Mouse (Mus musculus) neural tube, embryonic 11.5 days (tissue): Measurements from ENCODE around the gene Tesk2. TPM values are rescaled to one million over a fixed set of nuclear protein-coding genes. Genes with fewer than 3 reads are reported as not detected.
"Not testable (repeated sequence)": the region's sequence is repeated elsewhere in the genome, so short reads cannot be mapped to it uniquely, and the experiment has no call there.

Experiments
- ATAC-seq: fragments of 200-750 bp; cut with Nextera tagmentation; 2 replicates; pipeline ENCODE4 v1.8.0; 2017; ENCODE audit warnings: moderate number of reproducible peaks, mild to moderate bottlenecking, moderate TSS enrichment, moderate library complexity; ENCODE audit not compliant: insufficient read depth, low FRiP score, low TSS enrichment
- DNase-seq: peaks from one replicate; pipeline ENCODE4 v3.0.0-alpha.2; 2015; ENCODE audit warnings: low spot score
- H3K27ac ChIP-seq: fragments of 300-500 bp; sonication (generic); 2 replicates; pipeline ENCODE4 v1.5.1; 2014; ENCODE audit warnings: low read depth, mild to moderate bottlenecking, low read length
- H3K27me3 ChIP-seq: fragments of 300-500 bp; sonication (generic); 2 replicates; pipeline ENCODE4 v1.6.1; 2014; ENCODE audit warnings: mild to moderate bottlenecking, low read length, mixed read lengths; ENCODE audit not compliant: control insufficient read depth, insufficient read depth
- H3K36me3 ChIP-seq: fragments of 300-500 bp; sonication (generic); 2 replicates; pipeline ENCODE4 v1.6.1; 2014; ENCODE audit warnings: mild to moderate bottlenecking, low read length, moderate library complexity, mixed read lengths; ENCODE audit not compliant: control insufficient read depth, insufficient read depth
- H3K4me1 ChIP-seq: fragments of 300-500 bp; sonication (generic); 2 replicates; pipeline ENCODE4 v1.6.1; 2014; ENCODE audit warnings: low read length, mixed read lengths; ENCODE audit not compliant: control insufficient read depth, insufficient read depth
- H3K4me2 ChIP-seq: fragments of 300-500 bp; sonication (generic); 2 replicates; pipeline ENCODE4 v1.6.1; 2014; ENCODE audit warnings: low read depth, mild to moderate bottlenecking, moderate library complexity
- H3K4me3 ChIP-seq: fragments of 300-500 bp; sonication (generic); 2 replicates; pipeline ENCODE4 v1.5.1; 2014; ENCODE audit warnings: low read depth, low read length
- H3K9ac ChIP-seq: fragments of 300-500 bp; sonication (generic); 2 replicates; pipeline ENCODE4 v1.6.1; 2014; ENCODE audit warnings: mild to moderate bottlenecking, low read length
- H3K9me3 ChIP-seq: fragments of 300-500 bp; sonication (generic); 2 replicates; pipeline ENCODE4 v1.6.1; 2016; ENCODE audit warnings: low read length; ENCODE audit not compliant: control insufficient read depth
- WGBS: fragments of 180-500 bp; shearing (Covaris S2); extraction: QIAGEN DNeasy Blood & Tissue Kit; methylation state at CpG from one replicate; pipeline ENCODE4 v1.1.7; 2014; 5-methylcytosine and 5-hydroxymethylcytosine counted together
- polyA plus RNA-seq: library from polyadenylated mRNA; unstranded; fragments of >200 nt; fragmentation: Nextera tagmentation; extraction: Ambion mirVana; gene quantifications from 2 replicates; pipeline ENCODE4 v1.2.1, GENCODE M21; 2014

Tesk2 gene
- 8.9 and 9.8 TPM in 2 replicates for polyA plus RNA-seq

DNA sequence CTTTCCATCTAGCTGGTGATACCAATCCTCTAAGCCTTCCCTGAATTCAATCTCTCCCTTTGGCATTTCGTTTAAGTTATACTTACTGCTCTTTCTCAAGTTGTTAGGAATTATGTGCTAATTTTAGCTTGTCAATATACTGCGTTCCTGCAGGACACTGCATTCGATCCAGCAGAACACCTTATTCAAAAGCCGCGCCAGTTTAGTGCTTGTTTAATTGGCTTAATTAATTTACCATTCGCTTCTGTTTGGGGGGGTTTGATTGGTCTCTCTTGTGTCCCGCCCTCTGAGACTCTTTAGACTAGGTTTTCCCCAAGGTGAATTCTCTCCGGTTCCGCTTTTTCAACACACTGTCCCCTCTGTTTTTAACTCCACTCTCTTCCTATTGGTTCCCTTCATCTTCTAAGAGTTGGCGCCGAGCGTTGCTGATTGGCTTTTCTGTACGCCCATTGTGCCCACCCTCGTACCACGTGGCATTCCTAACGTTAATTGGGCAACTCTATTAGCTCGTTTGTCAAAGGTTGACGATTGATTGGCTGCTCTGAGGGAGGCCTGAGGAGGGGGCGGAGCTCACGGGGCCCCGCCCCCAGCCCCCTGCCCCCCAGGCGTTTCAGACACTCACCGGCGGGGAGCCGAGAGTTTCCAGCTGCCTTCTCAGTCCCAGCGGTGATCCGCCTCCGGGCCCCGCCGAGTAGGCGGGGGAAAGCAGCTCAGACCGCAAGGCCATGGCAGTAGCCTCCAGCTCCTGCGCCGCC, at the start of gene Tesk2:
Gene Tesk2 (plus strand): TSS at position 606 of the 755 bp plus-strand sequence.
- no peaks in the 10 kb centered on the region for H3K27me3 ChIP-seq
- H3K4me3 ChIP-seq = peak within 1 kb of the TSS; percentile 66
- ATAC-seq (peak; percentile 99), DNase-seq (peak; percentile 93)
- H3K27ac ChIP-seq = peak within 1 kb of the TSS; percentile 60
- H3K9ac ChIP-seq = peak within 1 kb of the TSS; percentile 65
- under 1% methylated on average over 34 of the region's 34 CpGs for WGBS
- peak within 1 kb of the TSS; percentile 64 for H3K4me2 ChIP-seq
- H3K36me3 ChIP-seq = no peaks in the 10 kb centered on the region
- H3K9me3 ChIP-seq = no peaks in the 10 kb centered on the region
- H3K4me1 ChIP-seq = no peaks in the 10 kb centered on the region

DNA sequence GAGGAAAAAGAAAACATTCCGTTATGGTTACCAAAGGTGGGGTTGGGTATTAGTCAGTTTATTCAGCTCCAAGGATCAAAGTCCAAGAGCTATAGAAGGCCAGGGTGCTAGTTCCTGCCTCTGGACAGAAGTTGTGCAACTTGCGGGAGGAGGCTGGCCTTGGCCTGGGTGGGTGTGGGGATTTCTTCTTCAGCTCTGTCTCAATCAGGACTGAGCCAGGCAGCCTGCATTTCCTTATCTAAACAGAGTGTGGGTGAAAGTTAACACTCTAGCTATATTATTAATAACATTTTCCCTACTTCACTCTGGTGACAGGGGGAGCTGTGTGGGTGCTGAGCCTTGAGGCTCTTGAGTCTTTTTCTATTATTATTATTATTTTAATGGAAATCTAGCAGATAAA, 48.0 kb upstream of the Tesk2 start:
- DNase-seq = no peak
- 68% methylated on average over 2 of the region's 2 CpGs for WGBS

DNA sequence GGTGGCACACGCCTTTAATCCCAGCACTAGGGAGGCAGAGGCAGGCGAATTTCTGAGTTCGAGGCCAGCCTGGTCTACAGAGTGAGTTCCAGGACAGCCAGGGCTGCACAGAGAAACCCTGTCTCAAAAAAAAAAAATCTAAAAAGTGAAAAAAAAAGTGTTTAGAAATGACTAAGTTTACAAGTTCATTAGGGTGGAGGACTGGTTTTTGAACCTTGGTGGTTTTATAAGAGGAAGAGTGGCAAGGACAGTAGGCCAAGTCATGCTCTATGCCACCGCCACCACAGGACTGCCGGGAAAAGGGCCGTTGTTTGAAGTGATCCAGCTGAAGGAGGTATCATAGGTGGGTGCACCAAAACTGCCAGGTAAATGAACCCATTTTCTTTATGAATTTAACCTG, 46.0 kb upstream of the Tesk2 start:
- WGBS = 94% methylated on average over 6 of the region's 6 CpGs

More for the DNA sequence above, 48.0 kb upstream of the Tesk2 start:
- no peaks in the 10 kb centered on the region for H3K4me1 ChIP-seq
- H3K9me3 ChIP-seq = no peaks in the 10 kb centered on the region
- no peak for ATAC-seq
- H3K9ac ChIP-seq = no peak overlapping the region
- H3K36me3 ChIP-seq = no peaks in the 10 kb centered on the region
- no peak overlapping the region for H3K4me2 ChIP-seq
- no peaks in the 10 kb centered on the region for H3K27me3 ChIP-seq
- no peak overlapping the region for H3K4me3 ChIP-seq
- no peak overlapping the region for H3K27ac ChIP-seq

DNA sequence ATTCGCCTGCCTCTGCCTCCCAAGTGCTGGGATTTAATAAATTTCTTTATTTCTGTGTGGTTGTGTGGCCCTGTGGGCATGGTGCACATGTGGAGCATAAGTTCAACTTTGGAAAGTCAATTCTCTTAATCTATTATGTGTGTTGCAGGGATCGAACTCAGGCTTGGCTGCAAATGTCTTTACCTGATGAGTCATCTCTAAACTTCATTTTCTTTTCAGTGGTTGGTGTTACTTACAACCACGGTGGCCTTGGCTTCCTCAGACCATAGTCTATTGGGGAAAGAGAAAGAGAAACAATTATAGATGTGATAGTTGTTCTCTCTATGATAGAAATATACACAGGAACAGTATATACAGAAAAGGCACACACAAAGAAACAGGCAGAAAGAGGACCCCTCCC, 44.7 kb upstream of the Tesk2 start:
- no peak for ATAC-seq
- Histone ChIP-seq H3K27ac (no peak overlapping the region), H3K9ac (no peak overlapping the region), H3K9me3 (no peaks in the 10 kb centered on the region), H3K36me3 (no peaks in the 10 kb centered on the region), H3K4me2 (no peak overlapping the region), H3K4me3 (no peak overlapping the region), H3K4me1 (no peaks in the 10 kb centered on the region), H3K27me3 (no peaks in the 10 kb centered on the region)
- 85% methylated on average over 3 of the region's 3 CpGs for WGBS
- no peak for DNase-seq

More for the DNA sequence above, 46.0 kb upstream of the Tesk2 start:
- not testable (repeated sequence) for H3K9me3 ChIP-seq, H3K9ac ChIP-seq, DNase-seq, H3K4me2 ChIP-seq, H3K27ac ChIP-seq, H3K36me3 ChIP-seq, H3K27me3 ChIP-seq, H3K4me1 ChIP-seq, ATAC-seq, H3K4me3 ChIP-seq

DNA sequence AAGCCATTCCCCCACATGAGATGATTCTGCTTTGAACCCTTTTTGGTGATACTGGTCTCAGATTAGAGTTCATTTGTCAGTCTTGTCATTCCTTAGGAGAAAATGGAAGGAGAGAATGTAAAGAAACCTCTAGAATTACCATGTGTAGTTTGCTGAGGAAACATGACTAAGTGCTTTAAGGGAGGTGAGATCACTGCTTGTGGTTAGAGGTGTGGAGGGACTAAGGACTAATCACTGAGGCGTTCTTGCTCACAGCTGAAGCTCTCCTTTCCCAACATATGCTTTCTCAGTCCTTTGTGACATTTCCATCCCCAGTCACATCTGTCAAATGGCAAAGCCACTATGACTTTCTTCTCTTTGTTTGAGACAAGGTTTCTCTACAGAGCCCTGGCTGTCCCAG, 42.9 kb upstream of the Tesk2 start:
- 76% methylated on average over 1 of the region's 1 CpGs for WGBS
- no peak overlapping the region for H3K9ac ChIP-seq
- no peak overlapping the region for H3K27ac ChIP-seq
- no peak for DNase-seq
- H3K4me2 ChIP-seq = no peak overlapping the region
- no peak overlapping the region for H3K4me3 ChIP-seq
- no peaks in the 10 kb centered on the region for H3K4me1 ChIP-seq
- ATAC-seq = no peak
- no peaks in the 10 kb centered on the region for H3K36me3 ChIP-seq
- H3K9me3 ChIP-seq = no peaks in the 10 kb centered on the region
- H3K27me3 ChIP-seq = no peaks in the 10 kb centered on the region

DNA sequence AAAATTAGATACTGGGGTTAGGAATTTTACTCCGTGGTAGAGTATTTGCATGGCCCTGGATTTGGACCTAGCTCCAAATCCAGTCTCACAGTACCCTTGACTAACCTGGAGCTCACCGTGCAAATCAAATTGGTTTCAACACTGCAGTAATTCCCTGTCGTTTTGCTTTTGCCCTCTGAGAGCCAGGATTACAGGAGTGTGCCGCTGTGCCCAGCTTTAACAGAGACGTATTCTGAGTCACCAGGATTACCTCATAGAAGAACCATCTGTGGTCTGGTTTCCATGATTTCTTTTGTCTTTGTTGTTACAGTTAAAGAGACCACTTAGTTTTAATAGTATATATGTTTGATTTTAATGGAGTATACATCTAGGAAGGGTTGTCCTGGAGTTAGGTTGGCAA, 41.6 kb upstream of the Tesk2 start:
- no peaks in the 10 kb centered on the region for H3K4me1 ChIP-seq
- no peaks in the 10 kb centered on the region for H3K27me3 ChIP-seq
- no peak overlapping the region for H3K9ac ChIP-seq
- 76% methylated on average over 5 of the region's 5 CpGs for WGBS
- no peak for DNase-seq
- H3K4me2 ChIP-seq = no peak overlapping the region
- no peak overlapping the region for H3K27ac ChIP-seq
- H3K9me3 ChIP-seq = no peaks in the 10 kb centered on the region
- H3K4me3 ChIP-seq = no peak overlapping the region
- H3K36me3 ChIP-seq = no peaks in the 10 kb centered on the region
- ATAC-seq = no peak

DNA sequence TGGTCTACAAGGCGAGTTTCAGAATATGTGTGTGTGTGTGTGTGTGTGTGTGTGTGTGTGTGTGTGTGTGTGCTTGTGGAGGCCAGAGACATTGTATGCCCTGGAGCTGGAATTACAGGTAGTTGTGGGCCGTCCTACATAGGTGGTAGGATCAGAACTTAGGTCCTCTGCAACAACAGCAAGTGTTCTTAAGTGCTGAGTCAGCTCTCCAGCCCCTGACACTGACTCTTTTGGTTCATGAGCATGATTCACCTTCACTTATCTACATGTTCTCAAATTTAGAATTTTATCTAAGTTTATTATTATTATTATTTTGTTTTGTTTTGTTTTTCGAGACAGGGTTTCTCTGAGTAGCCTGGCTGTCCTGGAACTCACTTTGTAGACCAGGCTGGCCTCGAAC, 40.2 kb upstream of the Tesk2 start:
- H3K4me3 ChIP-seq, H3K4me1 ChIP-seq, H3K4me2 ChIP-seq, H3K27me3 ChIP-seq, H3K27ac ChIP-seq, H3K36me3 ChIP-seq, DNase-seq, H3K9me3 ChIP-seq, ATAC-seq, H3K9ac ChIP-seq: not testable (repeated sequence)
- 88% methylated on average over 4 of the region's 4 CpGs for WGBS

DNA sequence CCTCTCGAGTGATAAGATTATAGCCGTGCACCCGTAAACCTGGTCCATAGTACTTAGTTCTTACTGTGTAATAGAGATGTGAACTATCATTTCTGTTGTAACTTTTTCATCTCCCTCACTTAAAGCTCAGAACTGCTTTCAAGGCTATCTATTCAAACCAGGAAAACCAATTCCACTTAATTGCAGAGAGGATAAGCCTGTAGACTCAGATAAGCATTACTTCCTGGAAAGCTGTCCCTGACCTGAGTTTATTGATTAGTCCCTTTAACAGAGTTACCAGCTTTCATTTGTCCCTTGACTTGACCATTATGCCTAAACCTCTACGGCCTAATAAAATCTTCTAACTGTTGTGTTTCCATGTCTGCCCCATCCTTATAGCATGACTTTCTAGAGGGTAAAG, 36.8 kb upstream of the Tesk2 start:
- no peaks in the 10 kb centered on the region for H3K27me3 ChIP-seq

DNA sequence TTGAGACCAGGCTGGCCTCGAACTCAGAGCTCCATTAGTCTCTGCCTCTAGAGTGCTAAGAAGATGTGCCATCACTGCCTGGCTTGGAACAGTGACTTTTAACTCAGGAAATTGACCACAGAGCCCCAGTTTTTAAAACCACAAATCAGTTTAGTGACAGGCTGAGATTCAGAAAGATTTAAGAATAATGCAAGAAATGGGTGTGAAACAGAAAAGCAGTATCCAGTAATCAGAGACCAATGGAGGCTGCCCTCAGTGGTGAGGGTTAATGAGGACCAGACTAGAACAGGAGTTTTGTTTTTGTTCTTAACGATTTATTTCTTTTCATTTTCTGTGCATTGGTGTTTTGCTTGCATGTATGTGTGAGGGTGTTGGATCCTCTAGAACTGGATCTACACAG, 36.1 kb upstream of the Tesk2 start:
- Histone ChIP-seq H3K4me2 (peak overlapping the region; percentile 60), H3K9me3 (no peaks in the 10 kb centered on the region), H3K27me3 (no peaks in the 10 kb centered on the region), H3K27ac (peak overlapping the region; percentile 81; the same call in 1 of the 2 replicates), H3K9ac (no peak overlapping the region), H3K36me3 (0 out of 2 replicates have a peak, but pooled peaks cover 2% of the 10 kb centered on the region), H3K4me3 (peak overlapping the region; percentile 47; the same call in 1 of the 2 replicates), H3K4me1 (peaks cover 8% of the 10 kb centered on the region)
- ATAC-seq (no peak), DNase-seq (no peak)
- WGBS = 81% methylated on average over 2 of the region's 2 CpGs

More for the DNA sequence above, 36.8 kb upstream of the Tesk2 start:
- WGBS = 91% methylated on average over 4 of the region's 4 CpGs
- Histone ChIP-seq H3K4me2 (no peak overlapping the region), H3K9ac (no peak overlapping the region), H3K4me1 (peaks cover 8% of the 10 kb centered on the region), H3K4me3 (no peak overlapping the region), H3K27ac (no peak overlapping the region), H3K36me3 (no peaks in the 10 kb centered on the region), H3K9me3 (no peaks in the 10 kb centered on the region)
- ATAC-seq (no peak), DNase-seq (no peak)
